Mouse (Mus musculus): ENCODE measurements at regions not wholly inside any gene's neighbourhood (a gene's known extent, or its start where the extent isn't known, plus 50 kb on each side); places are given as distances from the start of the nearest gene placed in this dataset.

- TF ChIP-seq POLR2A (IDR thresholded peaks at IDR 0.05; ENCODE audit: insufficient read length, low read depth): no peak
- TF ChIP-seq E2F4 (IDR thresholded peaks at IDR 0.05; ENCODE audit: insufficient read depth): no peak
- TF ChIP-seq TCF12 (IDR thresholded peaks at IDR 0.05; ENCODE audit: insufficient read depth, poor library complexity, severe bottlenecking): no peak
- no peak for TF ChIP-seq POLR2AphosphoS2 (IDR thresholded peaks at IDR 0.05; ENCODE audit: insufficient read length, low read depth)
- no peak for TF ChIP-seq MYOG (IDR thresholded peaks at IDR 0.05; ENCODE audit: control insufficient read depth in 1 of 3, insufficient read depth in 1 of 3, insufficient read length in 2 of 3, low read depth in 2 of 3)
- no peak for TF ChIP-seq MAX (IDR thresholded peaks at IDR 0.05; ENCODE audit: low read depth)
- no peak for TF ChIP-seq TCF3 (IDR thresholded peaks at IDR 0.05; ENCODE audit: insufficient read length, low read depth)
- TF ChIP-seq USF1 (IDR thresholded peaks at IDR 0.05; ENCODE audit: low read depth): no peak
- no peak for TF ChIP-seq SRF (IDR thresholded peaks at IDR 0.05; ENCODE audit: control insufficient read depth, insufficient read length, low read depth)
These were observed 60.9 kb upstream of the Mbnl1 start for GRCm38 (mm10) chr3:60411746-60412145.
